Mouse (Mus musculus) forebrain, postnatal 0 days (tissue): ENCODE data around the gene Plpp3. TPM values are rescaled to one million over a fixed set of nuclear protein-coding genes. Genes with fewer than 3 reads are reported as not detected.

ENCODE experiments used
- ATAC-seq: fragments of 200-750 bp; cut with Nextera tagmentation; 2 replicates; pipeline ENCODE4 v1.8.0; 2017; ENCODE audit warnings: mild to moderate bottlenecking, moderate library complexity
- DNase-seq: peaks from one replicate; pipeline ENCODE4 v3.0.0-alpha.2; 2015
- H3K27ac ChIP-seq: fragments of 300-500 bp; sonication (generic); 2 replicates; pipeline ENCODE4 v1.5.1; 2014; ENCODE audit warnings: low read depth, mild to moderate bottlenecking, antibody characterized with exemption, low read length, moderate library complexity, mixed read lengths
- H3K27me3 ChIP-seq: fragments of 300-500 bp; sonication (generic); 2 replicates; pipeline ENCODE4 v1.6.1; 2014; ENCODE audit warnings: mild to moderate bottlenecking, low read length, mixed read lengths; ENCODE audit not compliant: insufficient read depth
- H3K36me3 ChIP-seq: fragments of 300-500 bp; sonication (generic); 2 replicates; pipeline ENCODE4 v1.6.1; 2014; ENCODE audit warnings: mild to moderate bottlenecking, moderate library complexity; ENCODE audit not compliant: insufficient read depth
- H3K4me1 ChIP-seq: fragments of 300-500 bp; sonication (generic); 2 replicates; pipeline ENCODE4 v1.6.1; 2014; ENCODE audit warnings: antibody characterized with exemption; ENCODE audit not compliant: insufficient read depth
- H3K4me2 ChIP-seq: fragments of 300-500 bp; sonication (generic); 2 replicates; pipeline ENCODE4 v1.6.1; 2014; ENCODE audit warnings: low read depth, mild to moderate bottlenecking, moderate library complexity
- H3K4me3 ChIP-seq: fragments of 300-500 bp; sonication (generic); 2 replicates; pipeline ENCODE4 v1.5.1; 2014; ENCODE audit warnings: low read depth, low read length, mixed read lengths
- H3K9ac ChIP-seq: fragments of 300-500 bp; sonication (generic); 2 replicates; pipeline ENCODE4 v1.6.1; 2014; ENCODE audit warnings: mild to moderate bottlenecking
- H3K9me3 ChIP-seq: fragments of 300-500 bp; sonication (generic); 2 replicates; pipeline ENCODE4 v1.6.1; 2016; ENCODE audit warnings: low read length
- CTCF ChIP-seq: sonication (generic); IDR thresholded peaks from 2 replicates; pipeline ENCODE4 v1.5.1; 2016; ENCODE audit warnings: antibody characterized with exemption, control low read depth, low read depth
- WGBS: fragments of 180-500 bp; shearing (Covaris S2); extraction: QIAGEN DNeasy Blood & Tissue Kit; methylation state at CpG from one replicate; pipeline ENCODE4 v1.1.7; 2014; 5-methylcytosine and 5-hydroxymethylcytosine counted together
- polyA plus RNA-seq: library from polyadenylated mRNA; unstranded; fragments of >200 nt; fragmentation: Nextera tagmentation; extraction: Ambion mirVana; gene quantifications from 2 replicates; pipeline ENCODE4 v1.2.1, GENCODE M21; 2015
- total RNA-seq: library from RNA; depleted of rRNA; stranded (reverse); fragments of >200 nt; gene quantifications from 2 replicates; pipeline ENCODE4 v1.2.3, GENCODE M21; 2014

The Plpp3 gene
- total and polyA plus RNA-seq, 2 experiments from 2014 or later: 87.3 to 117 TPM

- Histone ChIP-seq H3K36me3 (no peaks in the 10 kb centered on the region), H3K27me3 (no peaks in the 10 kb centered on the region), H3K4me2 (peak overlapping the region; percentile 92), H3K9me3 (no peaks in the 10 kb centered on the region), H3K27ac (peak overlapping the region; percentile 90), H3K4me1 (peaks cover 8% of the 10 kb centered on the region), H3K9ac (peak overlapping the region; percentile 95), H3K4me3 (peak overlapping the region; percentile 85)
- no peak for TF ChIP-seq CTCF
- DNase-seq (no peak), ATAC-seq (no peak)
- WGBS: 59% methylated on average over 4 of the region's 4 CpGs
Observed at GRCm38 (mm10) chr4:105110684-105111035, 46.5 kb upstream of the Plpp3 start.

GRCm38 (mm10) chr4:105111770-105112169 lies 45.4 kb upstream of the Plpp3 start:
- no peak for TF ChIP-seq CTCF
- Histone ChIP-seq H3K4me2 (no peak overlapping the region), H3K36me3 (no peaks in the 10 kb centered on the region), H3K9me3 (no peaks in the 10 kb centered on the region), H3K9ac (no peak overlapping the region), H3K4me1 (peaks cover 8% of the 10 kb centered on the region), H3K27ac (no peak overlapping the region), H3K27me3 (no peaks in the 10 kb centered on the region), H3K4me3 (no peak overlapping the region)
- ATAC-seq (no peak), DNase-seq (no peak)
- WGBS: 94% methylated on average over 11 of the region's 11 CpGs

- WGBS: 88% methylated on average over 5 of the region's 5 CpGs
- Histone ChIP-seq H3K9me3 (no peaks in the 10 kb centered on the region), H3K4me1 (peaks cover 8% of the 10 kb centered on the region), H3K4me2 (no peak overlapping the region), H3K9ac (no peak overlapping the region), H3K36me3 (no peaks in the 10 kb centered on the region), H3K4me3 (no peak overlapping the region), H3K27ac (no peak overlapping the region), H3K27me3 (no peaks in the 10 kb centered on the region)
- no peak for TF ChIP-seq CTCF
- ATAC-seq (no peak), DNase-seq (no peak)
Observed at GRCm38 (mm10) chr4:105113042-105113441, 44.1 kb upstream of the Plpp3 start.

- no peak overlapping the region for H3K4me3 ChIP-seq
- no peak overlapping the region for H3K4me2 ChIP-seq
- H3K9me3 ChIP-seq: no peaks in the 10 kb centered on the region
- TF ChIP-seq CTCF: no peak
- H3K4me1 ChIP-seq: peaks cover 8% of the 10 kb centered on the region
- no peak overlapping the region for H3K9ac ChIP-seq
- H3K36me3 ChIP-seq: no peaks in the 10 kb centered on the region
- ATAC-seq (no peak), DNase-seq (no peak)
- no peak overlapping the region for H3K27ac ChIP-seq
- WGBS: 86% methylated on average over 3 of the region's 3 CpGs
- no peaks in the 10 kb centered on the region for H3K27me3 ChIP-seq
Observed at GRCm38 (mm10) chr4:105113468-105113867, 43.7 kb upstream of the Plpp3 start.

GRCm38 (mm10) chr4:105121081-105121480 lies 36.1 kb upstream of the Plpp3 start:
- H3K4me1 ChIP-seq: no peaks in the 10 kb centered on the region
- no peaks in the 10 kb centered on the region for H3K9me3 ChIP-seq
- no peak for DNase-seq
- H3K4me2 ChIP-seq: no peak overlapping the region
- no peak overlapping the region for H3K27ac ChIP-seq
- WGBS: 58% methylated on average over 6 of the region's 6 CpGs
- no peak for TF ChIP-seq CTCF
- no peak for ATAC-seq
- H3K4me3 ChIP-seq: no peak overlapping the region
- H3K27me3 ChIP-seq: no peaks in the 10 kb centered on the region
- H3K9ac ChIP-seq: no peak overlapping the region
- H3K36me3 ChIP-seq: no peaks in the 10 kb centered on the region

- no peak overlapping the region for H3K9ac ChIP-seq
- H3K4me3 ChIP-seq: no peak overlapping the region
- DNase-seq (peak; percentile 42), ATAC-seq (no peak)
- H3K27me3 ChIP-seq: no peaks in the 10 kb centered on the region
- no peaks in the 10 kb centered on the region for H3K4me1 ChIP-seq
- WGBS: 47% methylated on average over 7 of the region's 8 CpGs
- TF ChIP-seq CTCF: peak; percentile 55
- no peaks in the 10 kb centered on the region for H3K36me3 ChIP-seq
- no peaks in the 10 kb centered on the region for H3K9me3 ChIP-seq
- no peak overlapping the region for H3K4me2 ChIP-seq
- no peak overlapping the region for H3K27ac ChIP-seq
Observed at GRCm38 (mm10) chr4:105122429-105122828, 34.7 kb upstream of the Plpp3 start.

- Histone ChIP-seq H3K4me1 (no peaks in the 10 kb centered on the region), H3K36me3 (no peaks in the 10 kb centered on the region), H3K4me3 (no peak overlapping the region), H3K9ac (no peak overlapping the region), H3K27me3 (no peaks in the 10 kb centered on the region), H3K4me2 (no peak overlapping the region), H3K27ac (no peak overlapping the region), H3K9me3 (no peaks in the 10 kb centered on the region)
- DNase-seq (no peak), ATAC-seq (no peak)
- no peak for TF ChIP-seq CTCF
- WGBS: 70% methylated on average over 7 of the region's 7 CpGs
Observed at GRCm38 (mm10) chr4:105129212-105129611, 27.9 kb upstream of the Plpp3 start.
